Mouse (Mus musculus): Measurements from ENCODE around the gene Olfr221.

GRCm38 (mm10) chr14:52045966-52046565 is 3.8 kb upstream of the Olfr221 start:
- no peak for TF ChIP-seq CTCF (IDR thresholded peaks at IDR 0.05; ENCODE audit: low read depth)
- TF ChIP-seq EP300 (IDR thresholded peaks at IDR 0.05; ENCODE audit: low read depth), result no peak

All from liver, postnatal 0 days (tissue).